Mouse (Mus musculus): ENCODE results near the gene Il17f. TPM values are rescaled to one million over a fixed set of nuclear protein-coding genes. Genes with fewer than 3 reads are reported as not detected.

Il17f gene
- total and polyA plus RNA-seq, 2 experiments from 2014 or later = 0.19 TPM; not detected in 1

GRCm38 (mm10) chr1:20814521-20814920, 24.1 kb upstream of the Il17f start:
- WGBS = 87% methylated on average over 8 of the region's 8 CpGs
- no peaks in the 10 kb centered on the region for H3K27me3 ChIP-seq (ENCODE audit: insufficient read depth, low read length)

GRCm38 (mm10) chr1:20804526-20804925, 14.1 kb upstream of the Il17f start:
- no peak overlapping the region for H3K4me3 ChIP-seq (ENCODE audit: low read length)
- no peaks in the 10 kb centered on the region for H3K27me3 ChIP-seq (ENCODE audit: insufficient read depth, low read length)
- H3K9me3 ChIP-seq (ENCODE audit: low read length) = no peaks in the 10 kb centered on the region
- no peak for TF ChIP-seq CTCF (IDR thresholded peaks at IDR 0.05; ENCODE audit: low read depth)
- H3K27ac ChIP-seq = no peak overlapping the region
- H3K9ac ChIP-seq (replicated peaks; ENCODE audit: low read length) = no peak overlapping the region
- no peaks in the 10 kb centered on the region for H3K4me1 ChIP-seq (ENCODE audit: insufficient read depth, low read length)
- no peak for ATAC-seq
- no peak for DNase-seq (ENCODE audit: low spot score)
- H3K36me3 ChIP-seq (ENCODE audit: insufficient read depth, low read length) = peaks cover 8% of the 10 kb centered on the region; the same call in 1 of the 2 replicates
- H3K4me2 ChIP-seq (ENCODE audit: low read depth, low read length) = no peak overlapping the region
- WGBS = 94% methylated on average over 10 of the region's 10 CpGs

More at GRCm38 (mm10) chr1:20814521-20814920, 24.1 kb upstream of the Il17f start:
- Histone ChIP-seq H3K4me1 (ENCODE audit: insufficient read depth, low read length) (no peaks in the 10 kb centered on the region), H3K4me3 (ENCODE audit: low read length) (no peak overlapping the region), H3K27ac (no peak overlapping the region), H3K9me3 (ENCODE audit: low read length) (no peaks in the 10 kb centered on the region), H3K9ac (replicated peaks; ENCODE audit: low read length) (no peak overlapping the region), H3K36me3 (ENCODE audit: insufficient read depth, low read length) (no peaks in the 10 kb centered on the region), H3K4me2 (ENCODE audit: low read depth, low read length) (no peak overlapping the region)
- ATAC-seq (no peak), DNase-seq (ENCODE audit: low spot score) (no peak)
- no peak for TF ChIP-seq CTCF (IDR thresholded peaks at IDR 0.05; ENCODE audit: low read depth)

GRCm38 (mm10) chr1:20801682-20802390, 11.4 kb upstream of the Il17f start:
- Histone ChIP-seq H3K4me3 (ENCODE audit: low read length) (no peak overlapping the region), H3K27me3 (ENCODE audit: insufficient read depth, low read length) (no peaks in the 10 kb centered on the region), H3K9me3 (ENCODE audit: low read length) (no peaks in the 10 kb centered on the region), H3K9ac (replicated peaks; ENCODE audit: low read length) (no peak overlapping the region), H3K36me3 (ENCODE audit: insufficient read depth, low read length) (no peaks in the 10 kb centered on the region; the same call in 1 of the 2 replicates), H3K4me2 (ENCODE audit: low read depth, low read length) (no peak overlapping the region), H3K4me1 (ENCODE audit: insufficient read depth, low read length) (no peaks in the 10 kb centered on the region), H3K27ac (no peak overlapping the region)
- peak; percentile 81 for TF ChIP-seq CTCF (IDR thresholded peaks at IDR 0.05; ENCODE audit: low read depth)
- ATAC-seq (peak; percentile 79), DNase-seq (ENCODE audit: low spot score) (peak; percentile 85)
- WGBS = 72% methylated on average over 8 of the region's 8 CpGs

- Histone ChIP-seq H3K4me1 (ENCODE audit: insufficient read depth, low read length) (no peaks in the 10 kb centered on the region), H3K36me3 (ENCODE audit: insufficient read depth, low read length) (no peaks in the 10 kb centered on the region), H3K4me3 (ENCODE audit: low read length) (no peak overlapping the region), H3K4me2 (ENCODE audit: low read depth, low read length) (no peak overlapping the region), H3K27me3 (ENCODE audit: insufficient read depth, low read length) (no peaks in the 10 kb centered on the region), H3K9me3 (ENCODE audit: low read length) (no peaks in the 10 kb centered on the region), H3K9ac (replicated peaks; ENCODE audit: low read length) (no peak overlapping the region), H3K27ac (no peak overlapping the region)
- TF ChIP-seq CTCF (IDR thresholded peaks at IDR 0.05; ENCODE audit: low read depth) = no peak
- DNase-seq (ENCODE audit: low spot score) = no peak
- no peak; the same call in 1 of the 2 replicates for ATAC-seq
- WGBS = 88% methylated on average over 2 of the region's 2 CpGs
These were observed 10.9 kb upstream of the Il17f start for GRCm38 (mm10) chr1:20801275-20801674.

DNA sequence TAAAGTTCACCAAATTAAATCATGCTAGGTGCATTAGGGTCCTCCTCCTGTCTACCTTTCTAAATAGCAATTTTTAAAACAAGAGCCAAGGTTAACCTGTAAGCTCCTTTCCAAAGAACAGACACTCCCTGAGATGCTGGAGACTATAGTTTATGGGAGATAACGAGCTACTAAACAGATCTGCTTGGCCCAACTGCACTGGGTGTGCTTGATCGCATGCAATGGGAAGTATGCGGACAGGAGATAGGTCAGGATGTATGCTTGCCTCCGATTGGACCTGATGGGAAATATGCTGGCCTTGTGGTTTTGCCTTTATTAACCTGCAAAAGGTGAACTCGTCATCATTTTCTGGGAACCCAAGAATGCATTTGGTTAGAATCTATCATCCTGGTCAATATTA, 4.8 kb upstream of the Il17f start:
- no peak overlapping the region for H3K4me3 ChIP-seq (ENCODE audit: low read length)
- no peak for ATAC-seq
- DNase-seq (ENCODE audit: low spot score) = no peak
- TF ChIP-seq CTCF (IDR thresholded peaks at IDR 0.05; ENCODE audit: low read depth) = no peak
- H3K27me3 ChIP-seq (ENCODE audit: insufficient read depth, low read length) = no peaks in the 10 kb centered on the region
- no peak overlapping the region for H3K27ac ChIP-seq
- WGBS = 96% methylated on average over 5 of the region's 5 CpGs
- H3K4me1 ChIP-seq (ENCODE audit: insufficient read depth, low read length) = no peaks in the 10 kb centered on the region
- no peaks in the 10 kb centered on the region for H3K9me3 ChIP-seq (ENCODE audit: low read length)
- no peak overlapping the region for H3K9ac ChIP-seq (replicated peaks; ENCODE audit: low read length)
- no peaks in the 10 kb centered on the region for H3K36me3 ChIP-seq (ENCODE audit: insufficient read depth, low read length)
- H3K4me2 ChIP-seq (ENCODE audit: low read depth, low read length) = no peak overlapping the region

- no peak for TF ChIP-seq CTCF (IDR thresholded peaks at IDR 0.05; ENCODE audit: low read depth)
- no peak overlapping the region for H3K27ac ChIP-seq
- ATAC-seq = no peak
- no peak overlapping the region for H3K9ac ChIP-seq (replicated peaks; ENCODE audit: low read length)
- H3K4me1 ChIP-seq (ENCODE audit: insufficient read depth, low read length) = no peaks in the 10 kb centered on the region
- H3K36me3 ChIP-seq (ENCODE audit: insufficient read depth, low read length) = no peaks in the 10 kb centered on the region
- H3K4me2 ChIP-seq (ENCODE audit: low read depth, low read length) = no peak overlapping the region
- no peak overlapping the region for H3K4me3 ChIP-seq (ENCODE audit: low read length)
- H3K9me3 ChIP-seq (ENCODE audit: low read length) = no peaks in the 10 kb centered on the region
- DNase-seq (ENCODE audit: low spot score) = no peak
- no peaks in the 10 kb centered on the region for H3K27me3 ChIP-seq (ENCODE audit: insufficient read depth, low read length)
- 95% methylated on average over 4 of the region's 4 CpGs for WGBS
These were observed 4.3 kb upstream of the Il17f start for GRCm38 (mm10) chr1:20794760-20795159.

- no peaks in the 10 kb centered on the region for H3K9me3 ChIP-seq (ENCODE audit: low read length)
- H3K4me2 ChIP-seq (ENCODE audit: low read depth, low read length) = no peak overlapping the region
- no peak overlapping the region for H3K27ac ChIP-seq
- TF ChIP-seq CTCF (IDR thresholded peaks at IDR 0.05; ENCODE audit: low read depth) = no peak
- 77% methylated on average over 7 of the region's 7 CpGs for WGBS
- DNase-seq (ENCODE audit: low spot score) = no peak
- no peaks in the 10 kb centered on the region for H3K27me3 ChIP-seq (ENCODE audit: insufficient read depth, low read length)
- ATAC-seq = no peak
- H3K4me1 ChIP-seq (ENCODE audit: insufficient read depth, low read length) = no peaks in the 10 kb centered on the region
- H3K4me3 ChIP-seq (ENCODE audit: low read length) = no peak overlapping the region
- no peaks in the 10 kb centered on the region for H3K36me3 ChIP-seq (ENCODE audit: insufficient read depth, low read length)
- H3K9ac ChIP-seq (replicated peaks; ENCODE audit: low read length) = no peak overlapping the region
These were observed 997 bp upstream of the Il17f start for GRCm38 (mm10) chr1:20791414-20791813.

Measured in hindbrain, postnatal 0 days (tissue).